16 mouse cellular contexts compared by ENCODE assay signal in genomic region chr16:65611678-65612077, GRCm38 (mm10).
"Had no signal": no experiment of that assay in that cellular context is flagged by ENCODE, and none has a peak within 500 bp of the region (broad histone marks: within the 10 kb centered on the region; RNA-seq: fewer than 3 reads in every experiment).

No protein-coding gene starts in this region.

- DNase-seq: retina, postnatal 1 day; right cerebral cortex, adult 18-20 months; right cerebral cortex, postnatal 14 days; right cerebral cortex, postnatal 25 days; right cerebral cortex, postnatal 4 days; spleen, adult 18-20 months; thymus, adult 18-20 months; thymus, adult 2 months; thymus, postnatal 14 days; thymus, postnatal 25 days; thymus, postnatal 36 days; thymus, postnatal 4 days had no signal

- H3K4me1 ChIP-seq: neural tube, embryonic 13.5 days; neural tube, embryonic 15.5 days; stomach, embryonic 15.5 days had no signal

- H3K9ac ChIP-seq: neural tube, embryonic 13.5 days; neural tube, embryonic 15.5 days; stomach, embryonic 15.5 days had no signal

- H3K4me2 ChIP-seq: neural tube, embryonic 13.5 days; neural tube, embryonic 15.5 days; stomach, embryonic 15.5 days had no signal

- H3K4me3 ChIP-seq: neural tube, embryonic 13.5 days; neural tube, embryonic 15.5 days; stomach, embryonic 15.5 days had no signal

- H3K27ac ChIP-seq: neural tube, embryonic 13.5 days; neural tube, embryonic 15.5 days; stomach, embryonic 15.5 days; stomach, postnatal 0 days had no signal

- H3K36me3 ChIP-seq: neural tube, embryonic 13.5 days; neural tube, embryonic 15.5 days; stomach, embryonic 15.5 days had no signal

- H3K27me3 ChIP-seq: neural tube, embryonic 13.5 days; neural tube, embryonic 15.5 days; stomach, embryonic 15.5 days had no signal

- H3K9me3 ChIP-seq: neural tube, embryonic 13.5 days; neural tube, embryonic 15.5 days; stomach, embryonic 15.5 days had no signal
